Mouse (Mus musculus): ENCODE measurements at regions not wholly inside any gene's neighbourhood (a gene's known extent, or its start where the extent isn't known, plus 50 kb on each side); places are given as distances from the start of the nearest gene placed in this dataset.

DNA sequence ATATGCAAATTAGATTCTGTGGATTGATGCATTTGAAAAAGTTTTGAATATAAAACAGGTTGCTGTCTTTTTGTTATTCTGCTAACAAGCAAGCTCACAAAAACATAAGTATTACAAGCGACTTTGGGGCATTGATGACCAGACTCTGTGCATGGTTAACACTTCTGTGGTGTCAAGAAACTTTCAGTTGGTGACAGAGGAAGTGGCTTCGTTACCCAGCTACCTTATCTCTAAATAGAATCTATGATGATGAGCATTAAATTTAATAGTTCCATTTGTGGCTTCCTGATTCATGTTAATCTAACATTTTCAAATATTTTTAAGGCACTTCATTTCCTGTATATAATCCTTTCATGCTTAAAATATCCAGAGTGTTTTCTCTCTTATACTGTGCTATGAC lies 100.8 kb downstream of the Tm2d1 start:
- DNase-seq (ENCODE audit: low spot score): no peak

DNA sequence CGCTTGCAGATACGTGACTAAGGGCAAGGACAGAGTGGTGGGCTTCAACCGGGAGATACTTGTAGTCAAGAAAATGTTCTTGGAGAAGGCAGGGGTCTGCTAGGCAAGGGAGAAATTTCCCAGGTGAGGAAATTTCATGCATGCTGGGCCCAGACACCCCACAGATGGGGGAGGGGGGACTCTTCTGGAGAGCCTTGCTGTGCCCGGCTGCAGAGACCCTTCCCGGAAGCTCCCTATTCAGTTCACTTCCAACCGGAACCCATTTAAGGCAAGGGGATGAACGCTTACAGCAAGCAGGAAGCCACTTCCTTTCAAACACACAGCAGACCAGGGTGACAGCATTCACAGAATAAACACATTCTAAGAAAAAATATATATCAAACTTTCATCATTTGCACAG lies 124.8 kb downstream of the Tm2d1 start:
- no peak for DNase-seq (ENCODE audit: low spot score)

DNA sequence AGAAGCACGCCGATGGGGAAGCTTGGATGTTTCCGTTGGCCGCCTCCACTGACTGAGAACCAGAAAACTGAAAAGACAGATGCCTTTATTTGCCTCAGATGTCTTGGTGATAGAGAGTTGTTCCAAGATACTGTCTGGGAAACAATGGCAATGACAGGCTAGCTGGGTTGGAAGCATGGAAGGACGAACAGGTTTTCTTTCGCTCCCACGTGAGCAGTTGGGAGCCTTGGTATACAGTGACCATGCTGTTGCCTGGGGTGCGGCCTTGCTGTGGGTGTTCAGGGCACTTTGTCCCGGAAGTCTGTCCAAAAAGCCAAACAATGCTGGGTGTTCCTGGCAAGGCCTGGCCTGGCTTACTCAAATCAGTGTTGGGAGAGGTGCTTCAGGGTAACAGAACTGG lies 125.4 kb downstream of the Tm2d1 start:
- DNase-seq (ENCODE audit: low spot score): no peak

DNA sequence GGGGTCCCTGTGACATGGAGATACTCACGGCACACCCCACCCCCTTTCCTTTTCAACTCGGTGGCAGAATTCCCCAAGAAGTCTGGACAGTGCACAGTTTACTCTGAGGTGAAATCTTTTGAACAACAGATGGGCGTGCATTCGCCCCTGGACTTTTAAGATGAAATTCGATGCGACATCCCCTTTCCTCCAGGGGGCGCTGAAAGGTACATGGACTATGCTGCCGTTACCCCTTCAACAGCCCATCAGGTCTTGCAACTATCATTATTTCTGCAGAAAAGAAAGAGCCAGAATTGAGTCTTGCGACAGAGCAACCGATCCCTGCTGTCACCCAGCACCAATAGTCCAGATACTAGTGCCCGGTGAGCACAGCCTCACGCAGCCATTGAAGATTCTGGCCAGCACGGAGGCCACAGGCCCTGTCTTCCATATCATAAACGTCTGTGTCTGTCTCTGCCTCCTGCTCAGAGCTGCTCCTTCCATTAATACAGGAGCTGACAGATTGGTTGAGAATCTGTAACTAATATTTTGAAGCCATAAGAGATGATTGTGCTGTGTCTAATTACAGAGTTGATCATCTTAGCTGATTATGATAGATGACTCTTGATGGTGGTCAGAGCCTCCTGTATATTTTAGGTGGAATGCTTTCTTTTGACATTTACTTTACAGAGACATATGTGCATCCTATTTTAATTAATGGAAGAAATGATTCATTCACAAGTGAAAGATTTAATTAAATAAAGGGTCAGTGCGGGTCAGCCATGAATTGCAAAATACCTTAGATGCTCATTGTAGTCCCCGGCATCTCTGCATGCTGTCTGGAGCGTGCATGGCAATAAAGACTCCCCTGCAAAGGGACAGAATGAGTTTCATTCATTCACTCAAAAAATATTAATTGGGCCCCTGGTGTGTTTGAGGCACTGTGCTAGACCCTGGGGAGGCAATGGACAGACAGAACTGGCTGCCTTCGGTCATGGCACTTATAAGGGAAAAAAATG lies 128.0 kb downstream of the Tm2d1 start:
- peak; percentile 52 for DNase-seq (ENCODE audit: low spot score)

DNA sequence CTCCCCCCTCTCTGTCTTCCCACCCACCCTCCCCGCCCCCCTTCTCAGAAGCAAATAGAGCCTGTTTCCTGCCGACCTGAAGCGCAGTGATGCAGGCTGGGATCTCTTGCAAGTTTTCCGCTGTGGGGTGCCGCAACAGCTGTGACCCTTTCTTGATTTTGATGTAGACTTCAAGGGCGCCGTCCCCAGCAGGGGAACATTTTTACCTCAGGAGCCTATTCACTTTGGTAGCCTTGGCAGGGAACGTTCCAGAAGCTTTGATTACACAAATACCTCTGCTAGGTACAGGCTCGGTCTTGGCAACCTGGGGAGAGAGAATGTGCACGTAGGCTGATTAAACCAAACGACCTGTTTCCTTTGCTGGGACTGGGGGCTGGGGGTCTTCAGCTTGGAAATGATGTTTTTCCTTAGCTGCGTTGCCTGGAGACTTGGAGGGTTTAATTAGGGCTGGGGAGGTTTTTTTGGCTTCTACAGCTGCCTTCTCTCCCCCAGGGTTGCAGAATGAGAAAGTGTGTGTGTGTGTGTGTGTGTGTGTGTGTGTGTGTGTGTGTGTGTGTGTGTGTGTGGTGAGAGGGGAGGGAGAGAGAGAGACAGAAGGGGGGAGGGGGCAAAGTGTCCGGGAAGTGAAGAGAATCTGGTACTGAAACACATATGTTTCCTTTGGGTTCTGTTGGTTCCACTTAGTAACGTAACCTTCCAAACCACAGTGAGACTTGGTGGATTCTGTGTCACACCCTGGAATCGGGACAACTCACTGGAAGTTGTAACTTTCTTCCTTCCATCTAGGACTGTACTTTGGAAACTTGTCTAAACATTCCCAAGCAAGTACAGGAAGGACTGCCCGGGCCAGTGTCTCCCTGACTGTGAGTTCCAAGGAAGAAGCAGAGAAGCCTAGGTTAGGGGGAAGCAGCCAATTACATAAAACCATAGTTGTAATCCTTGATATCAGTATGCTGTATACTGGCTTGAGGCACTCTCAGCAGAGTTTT lies 138.9 kb downstream of the Tm2d1 start:
- DNase-seq (ENCODE audit: low spot score): peak; percentile 83

DNA sequence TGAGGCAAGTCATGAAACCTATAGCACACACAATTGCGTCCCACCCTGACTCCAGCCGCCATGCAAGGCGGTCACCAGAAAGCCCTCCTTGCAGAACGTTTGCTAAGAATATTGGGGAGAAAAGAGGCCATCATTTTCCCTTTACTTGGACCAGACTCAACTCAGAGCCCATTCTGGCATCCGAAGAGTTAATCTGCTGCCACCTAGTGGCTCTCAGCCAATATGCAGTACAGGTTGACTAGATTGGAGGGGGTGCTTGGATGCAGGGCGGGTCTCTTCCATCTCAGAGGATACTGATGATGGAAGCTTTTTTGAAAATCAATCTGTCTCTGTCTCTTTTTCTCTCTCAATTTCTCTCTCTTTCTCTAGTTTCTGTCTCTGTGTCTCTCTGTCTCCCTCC lies 139.6 kb downstream of the Tm2d1 start:
- peak; percentile 85 for DNase-seq (ENCODE audit: low spot score)

DNA sequence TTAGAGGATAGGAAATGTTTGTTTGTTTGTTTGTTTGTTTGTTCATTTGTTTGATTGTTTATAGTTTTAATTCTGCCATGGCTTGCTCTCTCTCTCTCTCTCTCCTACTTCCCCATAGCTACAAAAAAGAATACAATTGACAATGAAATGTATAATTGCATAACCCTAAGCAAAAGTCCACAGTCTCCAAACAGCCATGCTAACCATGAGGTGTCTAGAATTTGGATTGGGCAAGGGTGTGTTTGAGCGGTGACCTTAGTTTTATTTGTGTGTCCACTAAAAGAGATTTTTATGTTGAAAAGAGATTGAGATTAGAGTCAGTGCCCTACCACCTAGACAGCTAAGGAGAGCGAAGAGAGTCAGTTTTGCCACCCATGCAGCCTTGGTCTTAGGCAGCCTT lies 141.2 kb downstream of the Tm2d1 start:
- no peak for DNase-seq (ENCODE audit: low spot score)

- no peak for DNase-seq (ENCODE audit: low spot score)
Observed at GRCm38 (mm10) chr4:98240289-98240688, 142.8 kb downstream of the Tm2d1 start.

DNA sequence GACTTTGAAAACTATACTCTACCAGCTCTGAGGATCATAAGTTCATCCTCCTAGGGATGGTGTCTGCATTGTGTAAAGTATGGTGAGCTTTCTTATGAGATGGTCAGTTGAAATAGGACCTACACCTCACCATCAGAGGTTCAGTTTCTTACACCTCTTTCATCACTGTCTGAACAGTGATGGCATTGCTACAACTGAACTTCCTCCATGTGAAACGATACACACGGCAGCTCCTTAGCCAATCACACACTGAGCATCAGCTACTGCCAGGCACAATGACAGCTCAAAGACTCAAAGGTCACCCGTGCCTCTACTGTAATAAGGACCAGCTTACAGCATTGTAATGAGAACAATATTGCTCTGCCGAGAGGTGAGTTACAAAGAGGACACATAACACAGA lies 145.0 kb downstream of the Tm2d1 start:
- DNase-seq (ENCODE audit: low spot score): no peak

DNA sequence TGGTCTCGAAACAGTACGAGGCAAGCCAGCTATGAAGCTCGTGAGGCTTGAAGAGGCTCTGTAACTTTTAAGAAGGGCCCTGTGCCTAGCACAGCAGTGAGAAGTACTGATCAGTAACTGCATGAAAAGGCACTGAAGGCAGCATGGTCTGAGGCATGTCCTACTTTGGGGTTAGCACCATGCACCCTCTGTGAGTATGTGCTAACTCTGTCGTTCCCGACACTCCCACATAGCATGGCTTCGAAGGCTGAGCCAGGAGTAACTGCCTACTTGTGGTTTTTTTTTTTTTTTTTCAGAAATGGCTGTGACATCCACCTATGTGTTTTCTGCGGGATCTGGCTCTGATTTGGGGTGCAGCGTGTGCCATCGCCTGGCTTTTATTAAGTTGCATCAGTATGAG lies 145.6 kb downstream of the Tm2d1 start:
- no peak for DNase-seq (ENCODE audit: low spot score)

GRCm38 (mm10) chr4:98236006-98236783 lies 146.9 kb downstream of the Tm2d1 start:
- DNase-seq (ENCODE audit: low spot score): no peak

DNA sequence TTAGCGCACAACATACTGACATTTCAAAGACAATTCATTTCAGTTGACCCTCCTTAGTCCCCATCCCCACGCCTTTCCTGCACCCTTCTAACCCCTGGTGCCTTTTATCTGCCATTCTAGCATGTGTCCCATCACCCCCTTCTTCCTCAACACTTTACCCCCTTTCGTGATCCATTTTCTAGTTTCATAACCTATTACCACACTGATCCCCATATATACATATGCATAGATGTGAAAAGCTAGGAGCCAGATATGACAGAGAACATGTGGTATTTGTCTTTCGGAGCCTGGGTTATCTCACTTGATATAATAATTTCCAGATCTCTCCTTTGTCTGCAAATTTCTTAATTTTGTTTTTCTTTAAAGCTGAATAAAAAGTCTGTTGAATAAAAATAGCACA lies 154.9 kb downstream of the Tm2d1 start:
- DNase-seq (ENCODE audit: low spot score): no peak

GRCm38 (mm10) chr4:98224366-98224765 lies 158.7 kb downstream of the Tm2d1 start:
- no peak for DNase-seq (ENCODE audit: low spot score)

DNA sequence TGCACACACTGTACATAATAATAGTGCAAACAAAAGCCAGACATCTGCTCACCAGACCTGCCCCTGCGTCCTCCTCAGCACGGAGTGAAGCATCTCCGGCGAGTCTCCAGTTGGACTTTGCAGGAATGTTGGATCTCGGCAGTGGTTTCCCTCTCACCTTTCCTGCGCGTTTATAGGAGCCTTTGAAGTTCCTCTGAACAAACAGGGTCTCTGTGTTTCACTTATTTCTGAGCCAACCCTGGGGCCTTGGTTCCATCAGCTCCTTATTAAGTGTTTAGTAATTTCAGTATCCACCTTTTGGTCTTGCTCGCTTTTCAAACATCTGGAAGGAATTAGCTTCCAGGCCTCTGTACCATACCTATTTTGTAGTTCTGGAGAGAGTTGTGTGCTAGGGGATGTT lies 159.7 kb downstream of the Tm2d1 start:
- DNase-seq (ENCODE audit: low spot score): no peak

- DNase-seq (ENCODE audit: low spot score): no peak
Observed at GRCm38 (mm10) chr4:98221566-98221965, 161.5 kb downstream of the Tm2d1 start.

- no peak for DNase-seq (ENCODE audit: low spot score)
Observed at GRCm38 (mm10) chr4:98215218-98215617, 167.9 kb downstream of the Tm2d1 start.

- DNase-seq (ENCODE audit: low spot score): no peak
Observed at GRCm38 (mm10) chr4:98207446-98207845, 175.7 kb downstream of the Tm2d1 start.

DNA sequence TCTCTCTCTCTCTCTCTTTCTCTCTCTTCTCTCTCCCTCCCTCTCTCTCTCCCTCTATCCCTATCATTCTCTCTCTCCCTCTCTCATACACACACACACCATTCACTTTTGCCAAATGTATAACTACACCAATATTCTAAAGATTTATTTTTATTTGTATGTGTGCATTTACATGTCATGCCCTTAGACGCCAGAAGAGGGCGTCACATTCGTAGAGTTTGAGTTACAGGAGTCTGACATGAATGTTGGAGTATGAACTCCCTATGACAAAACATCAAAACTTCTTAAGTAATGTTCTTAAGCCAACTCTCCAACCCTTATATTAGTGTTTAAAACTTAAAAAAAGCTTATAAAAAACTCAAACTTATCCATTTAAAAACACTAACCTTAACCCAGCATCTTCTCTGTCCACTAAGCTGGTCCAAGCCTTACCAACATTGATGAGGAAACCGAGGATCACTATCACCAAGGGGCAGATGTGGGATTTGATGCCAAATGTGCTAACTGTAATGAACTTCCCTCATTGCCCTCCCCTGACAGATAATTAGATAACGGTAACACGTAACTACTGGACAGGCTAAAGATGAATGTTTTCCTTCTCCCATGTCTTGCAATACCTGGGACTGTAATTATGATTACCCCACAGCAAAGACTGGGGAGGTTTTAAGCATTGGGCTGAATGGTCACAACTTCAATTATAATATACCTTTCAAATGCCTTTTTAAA lies 176.7 kb downstream of the Tm2d1 start:
- no peak for DNase-seq (ENCODE audit: low spot score)

DNA sequence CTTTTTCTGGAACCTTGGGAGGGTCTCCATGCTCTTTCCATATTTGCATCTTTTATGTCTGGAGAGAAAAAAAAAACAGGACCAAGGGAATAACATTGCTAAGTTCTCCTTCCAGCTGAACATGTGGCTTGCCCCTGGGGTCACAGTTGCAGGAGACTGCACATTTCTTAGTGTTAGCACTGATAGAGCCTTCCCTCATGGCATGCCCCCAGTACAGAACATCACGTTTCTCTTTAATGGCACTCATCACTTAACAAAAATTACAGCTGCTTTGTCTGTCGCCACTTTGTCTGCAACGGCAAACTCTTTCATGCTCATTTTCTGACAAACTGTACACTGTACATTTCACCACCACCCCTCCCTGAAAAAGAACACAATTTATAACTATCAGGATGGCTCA lies 180.0 kb downstream of the Tm2d1 start:
- no peak for DNase-seq (ENCODE audit: low spot score)

DNA sequence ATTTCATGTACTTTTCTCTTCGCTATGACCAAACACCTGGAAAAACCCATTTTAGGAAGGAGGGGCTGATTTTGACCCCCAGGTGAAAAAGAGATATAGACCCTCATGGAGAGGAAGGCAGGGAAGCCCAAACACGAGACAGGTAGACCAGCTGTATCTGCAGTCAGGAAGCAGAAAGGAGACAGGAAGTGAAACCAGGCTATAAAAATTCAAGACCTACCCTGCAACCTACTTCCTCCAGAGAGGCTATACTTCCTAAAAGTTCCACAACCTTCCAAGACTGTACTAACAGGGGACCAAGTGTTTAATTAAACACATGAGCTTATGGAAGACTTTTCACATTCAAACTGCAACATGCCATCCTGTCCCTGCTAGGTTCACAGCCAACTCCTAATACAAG lies 180.9 kb downstream of the Tm2d1 start:
- no peak for DNase-seq (ENCODE audit: low spot score)

DNA sequence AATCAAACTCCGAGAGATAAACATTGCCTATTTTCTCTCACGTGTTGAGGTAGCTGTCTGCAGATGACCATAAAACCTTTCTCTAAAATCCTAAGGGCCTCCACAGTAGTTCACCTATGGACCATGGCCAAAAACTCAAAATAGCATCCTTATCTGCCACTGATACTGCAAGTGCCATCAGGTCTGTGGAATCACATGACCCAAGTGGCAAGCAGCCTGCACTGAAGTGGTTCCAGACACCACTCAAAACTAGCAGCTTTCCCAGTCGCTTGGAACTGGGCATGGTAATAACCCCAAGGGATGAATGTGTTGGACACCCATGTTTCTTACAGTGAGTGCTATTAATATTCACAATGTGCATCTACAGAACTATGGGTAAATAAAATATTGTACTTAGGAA lies 182.0 kb downstream of the Tm2d1 start:
- no peak for DNase-seq (ENCODE audit: low spot score)
